Mouse (Mus musculus) C2C12 (cell line): ENCODE data around the gene Impdh1. TPM values are rescaled to one million over a fixed set of nuclear protein-coding genes. Genes with fewer than 3 reads are reported as not detected.
A peak's percentile ranks its signal among the peaks of the same experiment; 100 is the strongest.

Experiments used
- H3K27me3 ChIP-seq: one replicate; pipeline ENCODE4 v1.6.1; 2011; ENCODE audit not compliant: control insufficient read depth, insufficient read depth, insufficient read length
- H3K36me3 ChIP-seq: one replicate; pipeline ENCODE4 v1.6.1; 2011; ENCODE audit not compliant: control insufficient read depth, insufficient read depth
- H3K4me3 ChIP-seq: one replicate; pipeline ENCODE4 v1.5.1; 2011; ENCODE audit warnings: mild to moderate bottlenecking, control low read depth; ENCODE audit not compliant: poor library complexity, insufficient read depth, severe bottlenecking
- H3K79me2 ChIP-seq: one replicate; pipeline ENCODE4 v1.6.1; 2011; ENCODE audit not compliant: control insufficient read depth, insufficient read depth
- H3K79me3 ChIP-seq: one replicate; pipeline ENCODE4 v1.6.1; 2011; ENCODE audit warnings: low read depth, control low read depth
- H3ac ChIP-seq: one replicate; pipeline ENCODE3; 2011; ENCODE audit warnings: low read depth; ENCODE audit not compliant: control insufficient read depth, insufficient read length
- CEBPB ChIP-seq: IDR thresholded peaks from one replicate; pipeline ENCODE4 v1.6.1; 2011; ENCODE audit warnings: low read depth, mild to moderate bottlenecking, control low read depth, moderate library complexity
- CTCF ChIP-seq: IDR thresholded peaks from one replicate; pipeline ENCODE4 v1.5.1; 2011; ENCODE audit not compliant: control insufficient read depth, insufficient read depth, insufficient read length
- FOSL1 ChIP-seq: IDR thresholded peaks from one replicate; pipeline ENCODE4 v1.8.0; 2011; ENCODE audit warnings: mild to moderate bottlenecking, low read length; ENCODE audit not compliant: poor library complexity, insufficient read depth, severe bottlenecking
- MAX ChIP-seq: IDR thresholded peaks from one replicate; pipeline ENCODE4 v1.6.1; 2011; ENCODE audit warnings: mild to moderate bottlenecking, control low read depth
- MYOD1 ChIP-seq: IDR thresholded peaks from one replicate; pipeline ENCODE4 v1.6.1; 2011; ENCODE audit warnings: low read depth; ENCODE audit not compliant: control insufficient read depth, insufficient read length
- MYOG ChIP-seq: IDR thresholded peaks from one replicate; pipeline ENCODE4 v1.6.1; 2011; ENCODE audit not compliant: control insufficient read depth, insufficient read length; ENCODE audit errors: extremely low read depth
- USF1 ChIP-seq: IDR thresholded peaks from one replicate; pipeline ENCODE4 v1.6.1; 2011; ENCODE audit warnings: low read depth, mild to moderate bottlenecking, control low read depth, moderate library complexity
- polyA plus RNA-seq: library from polyadenylated mRNA; unstranded; fragments of >200 nt; fragmentation: generic; extraction: Trizol; gene quantifications from one replicate; pipeline ENCODE4 v1.2.1, GENCODE M21; 2012; ENCODE audit warnings: missing spikeins

The Impdh1 gene
- polyA plus RNA-seq, 1 experiment, result 65.9 TPM

DNA sequence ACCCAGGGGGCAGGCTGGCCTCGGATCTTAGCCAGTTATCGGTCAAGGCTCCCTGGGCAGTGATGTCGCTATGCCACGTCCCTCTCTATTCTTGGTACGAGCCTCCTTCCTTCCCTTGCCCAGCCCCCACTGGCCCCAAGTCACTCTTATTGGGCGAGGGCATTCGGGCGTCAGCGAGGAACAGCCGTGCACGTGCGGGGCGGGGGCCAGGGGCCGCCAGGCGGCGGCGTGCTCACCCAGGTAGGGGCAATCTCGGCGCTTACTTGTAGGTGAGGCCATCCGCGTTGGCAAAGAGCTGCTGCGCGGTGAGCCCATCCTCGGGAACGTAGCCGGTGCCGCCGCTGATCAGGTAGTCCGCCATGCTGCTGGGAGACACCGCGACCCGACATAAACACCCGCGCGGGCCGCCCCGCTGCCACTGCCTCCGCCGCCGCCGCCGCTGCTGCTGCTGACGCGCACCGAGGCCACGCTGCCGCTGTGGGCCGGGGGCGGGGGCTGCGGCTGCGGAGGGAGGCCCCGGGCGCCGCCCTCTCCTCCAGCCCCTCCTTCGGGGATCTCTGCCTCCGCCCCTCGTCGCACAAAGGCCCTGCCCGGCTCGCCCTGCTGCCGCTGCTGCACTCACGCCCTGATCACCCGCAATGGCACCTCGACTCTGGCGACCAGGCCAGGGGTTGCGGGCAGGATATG is 4.2 kb downstream of the Impdh1 start:
- Histone ChIP-seq H3K36me3 (peaks cover 26% of the 10 kb centered on the region), H3K27me3 (no peaks in the 10 kb centered on the region), H3K79me3 (peaks cover 11% of the 10 kb centered on the region), H3ac (peak overlapping the region; percentile 90), H3K79me2 (peaks cover 40% of the 10 kb centered on the region), H3K4me3 (peak overlapping the region; percentile 51)
- TF ChIP-seq MAX (peak; percentile 79), CEBPB (no peak)

DNA sequence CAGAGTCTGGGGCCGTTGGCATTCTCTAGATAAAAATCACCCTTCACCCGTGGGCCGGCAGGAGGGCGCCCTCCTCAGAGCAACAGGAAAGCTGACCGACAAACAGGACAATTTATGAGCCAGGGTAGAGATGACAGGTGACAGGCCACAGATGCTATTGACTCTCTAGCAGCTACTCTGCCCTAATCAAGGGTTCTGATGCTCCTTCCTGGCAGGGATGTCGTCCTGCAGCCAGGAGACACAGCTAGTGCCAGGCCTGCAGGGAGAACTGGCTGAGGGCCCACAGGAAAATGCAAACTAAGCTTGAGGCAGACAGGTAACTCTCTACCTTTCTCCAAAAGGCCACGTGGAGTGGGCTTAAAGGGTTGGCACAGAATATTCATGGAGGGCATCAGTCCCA is 5.0 kb downstream of the Impdh1 start:
- Histone ChIP-seq H3K4me3 (peak overlapping the region; percentile 51), H3K79me2 (peaks cover 40% of the 10 kb centered on the region), H3K79me3 (peaks cover 11% of the 10 kb centered on the region), H3K27me3 (no peaks in the 10 kb centered on the region), H3K36me3 (peaks cover 33% of the 10 kb centered on the region), H3ac (peak overlapping the region; percentile 90)
- TF ChIP-seq MYOD1 (peak; percentile 22), MYOG (no peak), MAX (no peak), CTCF (no peak)

DNA sequence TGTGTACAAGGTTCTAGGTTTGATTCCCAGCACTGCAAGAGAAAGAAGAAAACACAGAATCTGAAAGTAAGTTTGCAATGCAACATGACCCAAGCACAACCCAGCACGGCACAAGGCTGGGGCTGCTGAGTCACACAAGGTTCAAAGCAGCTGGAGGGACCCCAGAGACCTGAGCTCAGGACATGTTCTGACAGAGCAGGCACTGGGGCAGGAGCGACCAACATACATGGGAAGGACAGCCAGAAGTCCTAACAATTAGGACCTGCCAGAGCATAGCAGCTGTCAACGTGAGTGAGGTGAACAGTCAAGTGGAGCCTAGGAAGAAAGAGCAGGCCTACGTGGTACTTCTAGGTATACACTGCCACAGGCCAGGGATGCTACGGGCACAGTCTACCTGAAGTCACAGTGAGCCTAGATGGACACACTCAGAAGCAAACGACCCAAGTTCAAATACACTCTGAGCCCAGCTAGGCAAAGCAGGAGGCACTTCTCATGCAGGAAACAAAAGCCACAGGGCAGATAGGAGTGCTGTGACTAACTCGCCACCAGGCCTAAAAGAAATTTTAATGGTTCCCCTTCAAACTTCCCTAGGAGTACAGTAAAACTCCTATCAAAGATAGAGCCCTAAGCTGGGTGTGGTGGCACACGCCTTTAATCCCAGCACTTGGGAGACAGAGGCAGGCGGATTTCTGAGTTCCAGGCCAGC is 5.8 kb downstream of the Impdh1 start:
- peaks cover 11% of the 10 kb centered on the region for H3K79me3 ChIP-seq
- H3K27me3 ChIP-seq, result no peaks in the 10 kb centered on the region
- TF ChIP-seq CEBPB (no peak), MYOG (no peak), MYOD1 (peak; percentile 27)

DNA sequence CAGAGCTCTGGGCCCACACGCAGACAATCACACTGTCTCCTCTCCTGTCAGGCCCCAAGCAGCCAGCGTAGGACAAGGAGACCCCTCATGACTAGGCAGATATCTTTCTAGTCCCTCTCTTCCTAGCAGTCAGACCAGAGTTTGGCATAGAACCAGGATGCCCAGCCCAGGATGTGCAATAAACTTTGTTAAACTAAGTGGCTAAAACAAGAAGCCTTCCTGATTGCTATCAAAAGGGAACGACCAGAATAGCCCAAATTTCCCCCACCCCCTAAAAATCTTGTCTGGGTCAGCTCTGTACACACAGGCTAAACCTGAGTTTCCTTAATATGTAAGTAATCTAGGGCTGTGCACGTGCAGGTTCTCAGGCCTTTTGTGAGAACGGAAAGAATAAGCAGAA is 8.0 kb downstream of the Impdh1 start:
- H3K79me2 ChIP-seq, result peaks cover 40% of the 10 kb centered on the region

More for the DNA sequence above, 5.8 kb downstream of the Impdh1 start:
- Histone ChIP-seq H3K79me2 (peaks cover 40% of the 10 kb centered on the region), H3K36me3 (peaks cover 39% of the 10 kb centered on the region), H3K4me3 (no peak overlapping the region), H3ac (peak overlapping the region; percentile 22)

DNA sequence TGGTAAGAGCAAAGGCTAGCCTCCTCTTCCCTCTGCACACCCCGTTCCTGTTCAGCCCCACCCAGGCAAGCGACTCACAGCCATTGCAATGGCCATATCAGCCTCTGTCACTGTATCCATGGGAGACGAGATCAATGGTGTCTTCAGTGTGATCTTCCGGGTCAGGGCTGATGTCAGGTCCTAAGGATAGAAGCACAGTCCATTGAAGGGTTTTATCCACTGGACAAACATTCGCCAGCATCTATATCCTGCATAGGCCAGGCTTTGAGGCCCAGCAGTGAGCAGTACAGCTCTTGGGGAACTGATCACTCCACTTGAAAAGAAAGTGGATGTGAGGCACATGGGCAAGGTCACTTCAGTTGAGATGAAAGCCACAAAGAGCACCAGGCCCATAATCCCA is 9.1 kb downstream of the Impdh1 start:
- Histone ChIP-seq H3K27me3 (no peaks in the 10 kb centered on the region), H3K4me3 (no peak overlapping the region), H3K79me3 (peaks cover 11% of the 10 kb centered on the region), H3K79me2 (peaks cover 40% of the 10 kb centered on the region), H3ac (no peak overlapping the region), H3K36me3 (peaks cover 72% of the 10 kb centered on the region)
- TF ChIP-seq MYOG, result no peak
- no peak for TF ChIP-seq CEBPB
- no peak for TF ChIP-seq USF1
- TF ChIP-seq MYOD1, result no peak
- TF ChIP-seq CTCF, result no peak
- no peak for TF ChIP-seq FOSL1

More for the DNA sequence above, 8.0 kb downstream of the Impdh1 start:
- TF ChIP-seq MYOD1, result no peak
- TF ChIP-seq CTCF, result no peak
- TF ChIP-seq MYOG, result no peak
- TF ChIP-seq MAX, result no peak
- no peak for TF ChIP-seq USF1
- no peak for TF ChIP-seq FOSL1
- TF ChIP-seq CEBPB, result no peak
- peaks cover 11% of the 10 kb centered on the region for H3K79me3 ChIP-seq
- no peak overlapping the region for H3K4me3 ChIP-seq
- H3K36me3 ChIP-seq, result peaks cover 61% of the 10 kb centered on the region
- H3K27me3 ChIP-seq, result no peaks in the 10 kb centered on the region
- no peak overlapping the region for H3ac ChIP-seq

DNA sequence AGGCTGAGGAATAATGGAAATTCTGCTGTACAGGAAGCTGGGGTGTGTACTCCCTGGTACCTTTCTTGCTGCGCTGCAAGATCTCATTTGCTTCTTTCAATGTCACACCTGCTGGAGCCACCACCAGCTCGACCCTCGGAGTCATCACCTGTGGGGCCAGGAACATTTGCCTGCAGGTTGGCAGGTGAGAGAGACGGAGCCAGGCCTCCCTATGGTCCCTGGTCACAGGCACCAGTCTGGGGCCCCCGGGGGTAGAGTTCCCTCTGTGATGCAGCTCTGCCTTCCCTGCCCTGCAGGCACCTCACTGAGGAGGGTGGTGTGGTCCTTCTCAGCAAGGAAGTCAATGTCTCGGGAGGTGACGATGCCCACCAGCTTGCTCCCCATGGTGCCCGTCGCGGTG is 10.2 kb downstream of the Impdh1 start:
- Histone ChIP-seq H3K36me3 (peaks cover 72% of the 10 kb centered on the region), H3ac (no peak overlapping the region), H3K79me2 (peaks cover 31% of the 10 kb centered on the region), H3K27me3 (no peaks in the 10 kb centered on the region), H3K79me3 (peaks cover 5% of the 10 kb centered on the region), H3K4me3 (no peak overlapping the region)
- TF ChIP-seq FOSL1, result no peak
- no peak for TF ChIP-seq MYOD1
- no peak for TF ChIP-seq CEBPB
- no peak for TF ChIP-seq MYOG
- no peak for TF ChIP-seq CTCF
- TF ChIP-seq MAX, result no peak
- no peak for TF ChIP-seq USF1
